Mouse (Mus musculus): ENCODE results near the gene Rbm33.

Gene Rbm33

DNA sequence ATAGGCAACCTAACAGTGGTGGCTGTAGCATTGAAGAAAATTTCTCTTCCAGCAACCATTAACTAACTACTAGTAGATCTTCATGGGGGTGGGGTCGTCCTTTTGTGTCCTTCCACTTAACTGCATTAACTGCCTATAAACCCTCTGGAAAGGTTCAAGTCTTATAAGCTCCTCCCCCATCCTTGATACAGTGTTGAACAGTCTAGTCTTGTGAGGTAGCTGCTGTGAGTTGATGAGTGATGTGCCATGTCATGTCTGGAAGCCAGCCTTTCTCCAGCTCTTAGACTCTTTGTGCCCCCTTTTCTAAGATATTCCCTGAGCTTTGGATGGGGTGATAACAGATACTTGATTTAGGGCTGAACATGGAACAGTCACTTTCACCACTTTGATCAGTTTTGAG, 7.5 kb downstream of the Rbm33 start:
- in situ Hi-C loops (cut with MboI) = no loop called here

DNA sequence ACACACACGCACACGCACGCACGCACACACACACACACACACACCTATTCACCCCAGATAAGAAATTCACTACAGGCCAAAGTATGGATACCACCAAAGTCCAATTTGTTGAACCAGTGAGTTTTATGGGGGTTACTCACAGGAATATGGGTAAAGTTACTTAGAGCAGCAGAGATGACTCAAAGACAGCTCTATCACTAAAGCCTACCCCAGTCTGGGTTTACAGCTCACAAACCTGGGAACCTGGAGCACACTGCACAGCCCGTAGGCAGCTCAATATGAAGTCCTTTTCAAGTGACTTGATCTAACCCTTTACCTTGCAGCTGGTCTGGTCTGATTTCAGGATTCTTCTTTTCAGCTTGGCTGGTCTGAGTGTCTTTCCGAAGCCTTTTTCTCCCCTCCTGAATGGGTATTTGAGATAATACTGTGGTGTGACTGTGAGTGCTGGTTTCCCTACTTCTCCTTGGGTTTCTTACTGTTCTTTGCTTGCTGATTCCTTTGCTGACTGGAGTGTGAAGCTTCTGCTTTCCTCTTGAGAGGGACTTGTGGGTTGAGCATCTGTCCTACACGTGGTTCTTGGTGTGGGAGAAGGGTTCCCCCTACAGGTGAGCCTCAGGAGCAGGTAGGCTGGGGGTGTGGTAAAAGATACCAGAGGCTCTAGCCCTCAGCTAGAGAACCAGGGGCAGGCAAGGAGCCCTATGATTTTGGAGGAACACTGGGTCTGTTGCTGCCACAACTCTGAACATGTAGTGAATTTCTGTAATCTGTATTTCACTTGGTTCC, 12.3 kb downstream of the Rbm33 start:
- in situ Hi-C loops (cut with MboI) = no loop called here

DNA sequence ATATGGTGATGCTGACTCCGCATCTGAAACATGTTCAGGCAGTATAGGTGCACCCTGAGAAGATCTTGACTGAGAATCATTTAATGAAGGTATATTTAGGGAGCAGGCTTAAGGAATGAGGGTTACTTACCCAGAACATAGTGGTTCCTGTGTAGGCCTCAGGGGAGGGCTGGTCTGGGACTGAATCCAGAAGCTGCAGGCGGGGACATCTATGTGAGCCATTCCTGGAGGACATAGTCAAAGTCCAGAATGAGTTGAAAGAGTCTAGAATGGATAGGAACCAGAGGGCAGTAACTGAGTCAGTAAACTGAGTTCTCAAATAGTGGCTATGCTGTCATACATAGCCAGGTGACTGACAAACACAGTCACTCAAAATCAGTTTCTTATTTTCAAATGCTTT, 16.8 kb downstream of the Rbm33 start:
- in situ Hi-C loops (cut with MboI) = no loop called here

DNA sequence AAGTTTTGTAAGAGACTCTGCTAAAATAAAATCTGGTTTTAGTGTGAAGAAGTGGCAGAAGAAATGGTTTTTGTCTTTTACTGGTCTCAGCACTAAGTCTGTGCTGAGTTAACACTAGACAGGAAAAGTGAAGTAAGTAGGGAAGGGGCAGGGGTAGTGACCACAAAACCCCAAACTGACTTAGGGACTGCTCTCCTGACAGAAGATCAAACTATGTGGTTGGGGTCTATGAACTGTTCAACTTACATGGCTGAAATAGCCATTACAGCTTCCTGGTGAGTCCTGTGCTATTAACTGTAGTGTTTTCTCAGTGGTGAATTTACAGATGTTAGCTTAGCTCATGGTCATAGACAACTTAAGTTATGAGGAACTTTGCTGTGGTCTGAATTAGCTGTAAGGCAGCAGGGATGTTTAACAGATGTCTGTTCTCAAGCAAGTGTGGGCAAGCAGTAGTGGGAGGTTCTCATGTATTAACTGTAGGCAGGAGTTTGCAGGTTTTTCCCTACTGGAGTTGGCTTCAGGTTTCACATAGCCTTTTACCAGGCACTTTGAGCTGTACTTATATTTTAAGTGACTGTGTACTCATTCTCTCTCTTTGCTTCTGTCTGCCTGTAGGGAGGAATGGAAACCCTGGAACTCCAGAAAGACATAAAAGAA, 35.1 kb downstream of the Rbm33 start:
- in situ Hi-C loops (cut with MboI) = no loop called here

DNA sequence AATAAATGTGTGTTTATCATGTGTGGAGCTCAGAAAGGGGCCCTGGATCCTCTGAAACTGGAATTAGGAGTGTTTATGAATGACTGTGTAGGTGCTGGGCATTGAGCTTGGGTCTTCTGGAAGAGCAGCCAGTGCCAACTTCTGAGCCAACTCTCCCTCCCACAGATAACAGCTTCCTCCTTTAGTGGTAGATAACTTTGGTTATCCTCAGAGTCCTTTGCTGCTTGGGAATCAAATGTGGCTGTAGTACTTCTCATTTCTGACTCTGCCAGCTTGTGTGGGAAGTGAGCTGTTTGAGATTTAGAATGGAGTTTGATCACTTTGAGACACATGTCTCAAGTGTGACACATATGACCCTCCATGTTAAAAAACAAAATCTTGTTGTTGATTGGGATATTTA, 38.7 kb downstream of the Rbm33 start:
- in situ Hi-C loops (cut with MboI) = no loop called here

DNA sequence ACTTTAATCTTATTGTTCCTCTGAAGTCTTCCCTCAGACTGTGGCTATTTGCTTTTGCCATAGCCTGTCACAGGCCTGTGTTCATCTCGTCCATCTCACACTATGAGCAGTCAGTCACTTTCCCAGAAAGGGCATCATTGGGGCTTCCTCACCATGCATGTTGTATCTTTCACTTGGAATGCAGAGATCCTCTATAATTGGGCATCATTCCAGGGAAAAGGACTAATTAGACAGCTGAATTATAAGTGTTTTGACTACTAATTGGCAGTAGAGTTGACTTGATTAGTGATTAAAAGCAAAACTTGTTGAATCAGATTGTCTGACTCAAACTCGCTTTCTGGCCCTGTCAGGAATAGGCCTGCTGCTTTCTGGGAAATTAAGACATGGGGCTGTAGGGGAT, 43.8 kb downstream of the Rbm33 start:
- in situ Hi-C loops (cut with MboI) = no loop called here

DNA sequence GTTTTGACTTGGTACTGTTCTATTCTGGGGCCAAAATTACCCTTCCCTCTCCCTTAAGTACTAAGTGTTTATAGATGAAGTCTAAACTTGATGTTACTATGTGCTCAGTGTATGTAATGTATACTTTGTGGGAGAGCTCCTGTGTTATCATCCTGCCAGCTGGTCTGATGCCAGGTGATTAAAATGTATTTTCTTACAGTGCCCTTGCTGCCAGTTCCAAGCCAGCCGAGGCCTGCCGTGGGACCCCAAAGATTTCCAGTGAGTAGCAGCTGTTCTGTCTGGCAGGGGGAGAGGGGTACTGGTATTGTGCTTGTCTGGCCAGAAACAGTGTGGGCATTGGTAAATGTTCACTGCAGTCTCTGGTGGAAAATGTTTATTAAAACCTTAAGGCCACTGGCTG, 51.1 kb downstream of the Rbm33 start:
- in situ Hi-C loops (cut with MboI) = no loop called here

DNA sequence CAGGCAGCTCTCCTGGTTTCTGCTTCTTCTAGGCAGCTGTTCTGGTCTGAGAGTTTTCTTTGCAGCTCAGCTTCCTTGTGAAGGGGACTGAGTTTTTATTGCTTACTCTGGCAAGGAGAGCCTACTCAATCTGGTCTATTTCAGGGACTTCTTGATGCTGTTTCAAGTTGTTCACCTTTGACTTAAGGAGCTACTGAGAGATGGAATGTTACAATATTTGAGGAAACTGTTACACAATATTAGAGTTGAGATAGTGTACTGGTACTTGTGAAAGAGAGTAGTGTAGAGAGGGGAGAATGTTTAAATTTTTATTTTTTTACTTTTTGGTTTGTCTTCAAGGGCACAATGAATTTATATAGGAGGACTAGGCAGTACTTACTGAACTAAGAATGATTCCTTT, 53.9 kb downstream of the Rbm33 start:
- in situ Hi-C loops (cut with MboI) = no loop called here

DNA sequence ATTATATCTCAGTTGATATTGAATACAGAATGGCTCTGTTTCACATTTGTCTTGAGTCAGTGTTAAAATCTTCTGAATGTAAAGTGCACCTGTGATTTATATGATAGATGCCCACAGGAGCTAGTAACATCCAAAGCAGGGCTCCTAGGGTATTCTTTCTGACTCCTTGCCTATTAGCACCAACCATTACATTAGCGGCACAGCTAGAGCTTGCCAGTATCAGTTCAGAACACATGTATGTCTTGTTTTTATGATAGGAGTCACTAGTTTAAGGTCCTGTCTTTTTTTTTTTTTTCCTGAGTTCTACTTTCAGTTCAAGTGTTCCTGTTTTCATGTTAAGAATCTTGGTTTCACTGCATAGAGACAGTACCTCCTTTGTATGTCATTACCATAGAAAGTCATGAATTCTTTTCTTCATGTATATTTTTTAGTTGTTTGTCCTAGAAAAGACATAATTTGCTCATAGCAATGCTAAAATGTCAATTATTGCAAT, 55.3 kb downstream of the Rbm33 start:
- in situ Hi-C loops (cut with MboI) = no loop called here

DNA sequence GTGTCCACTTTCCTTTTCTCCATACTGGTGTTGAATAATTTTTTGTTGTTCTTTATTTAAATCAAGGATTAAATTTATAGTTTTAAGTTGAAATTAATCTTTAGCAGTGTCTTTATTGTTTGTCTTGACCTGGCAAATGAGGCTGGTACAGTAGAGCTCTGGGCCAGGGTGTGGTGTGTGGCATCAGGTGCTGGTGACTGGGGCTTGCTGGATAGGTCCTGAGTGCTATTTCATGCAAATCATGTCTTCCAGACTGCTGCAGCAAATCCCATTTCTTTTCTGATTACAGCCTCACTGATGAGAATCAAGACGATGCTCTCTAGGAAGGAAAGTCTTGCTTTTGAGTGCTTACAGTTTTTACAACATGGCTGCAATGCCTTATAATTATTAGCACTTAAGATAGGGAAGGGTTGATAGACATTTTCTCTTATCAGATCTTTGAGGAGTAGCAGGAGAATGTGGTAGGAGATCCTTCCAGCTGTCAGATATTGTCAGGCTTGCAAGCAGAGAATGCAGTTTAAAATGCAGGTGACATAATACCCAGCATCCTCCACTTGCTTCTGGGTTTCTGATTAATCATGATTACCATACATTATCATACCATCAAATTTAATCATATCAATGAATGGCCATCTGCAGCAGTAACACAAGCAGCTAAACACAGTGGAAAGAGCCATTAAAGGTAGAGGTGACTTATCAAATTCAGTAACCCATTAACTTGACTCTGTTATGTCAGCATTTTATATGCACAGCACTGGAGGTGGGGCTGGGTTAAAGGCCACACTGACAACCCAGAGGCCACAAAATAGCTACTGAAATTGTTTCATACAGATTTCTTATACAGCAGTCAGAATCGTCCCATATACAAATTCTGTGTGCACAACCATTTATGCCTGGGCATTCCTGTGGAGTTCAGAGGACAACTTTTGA, 56.8 kb downstream of the Rbm33 start:
- in situ Hi-C loops (cut with MboI) = no loop called here

DNA sequence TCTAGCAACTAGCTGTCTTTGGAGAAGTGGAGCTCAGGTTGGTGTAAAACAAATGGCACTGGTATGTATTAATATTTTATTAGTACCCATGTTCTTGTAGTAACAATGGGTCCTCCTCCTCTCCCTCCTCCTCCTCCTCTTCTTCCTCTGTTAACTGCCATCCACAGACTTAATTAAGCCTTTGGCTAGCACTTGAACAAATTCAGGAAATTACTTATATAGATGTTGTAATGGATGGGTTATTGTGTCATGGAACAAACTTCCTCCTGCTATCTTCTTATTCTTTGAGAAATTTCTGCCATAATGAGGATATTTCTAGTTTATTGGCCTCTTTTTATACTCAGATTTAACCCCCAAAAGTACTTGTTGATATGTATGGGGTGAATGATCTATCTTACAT, 60.4 kb downstream of the Rbm33 start:
- in situ Hi-C loops (cut with MboI) = no loop called here

DNA sequence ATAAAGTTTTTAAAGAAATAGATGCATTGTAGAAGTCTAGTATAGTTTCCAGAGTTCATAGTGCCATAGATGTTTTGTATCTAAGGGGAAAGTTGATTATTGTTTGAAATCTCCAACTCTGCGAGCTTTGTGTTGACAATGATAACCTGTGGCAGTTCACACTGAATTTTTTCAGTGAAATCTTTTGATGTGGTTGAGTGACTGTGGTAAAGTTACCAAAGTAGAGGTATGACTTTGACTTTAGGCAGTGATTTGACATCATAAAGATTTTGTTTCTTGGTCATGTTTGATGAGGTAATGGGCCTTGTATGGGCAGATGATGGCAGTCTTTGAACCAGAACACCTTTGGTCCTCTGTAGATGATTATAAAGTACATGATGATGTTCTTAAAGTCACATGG, 65.4 kb downstream of the Rbm33 start:
- in situ Hi-C loops (cut with MboI) = no loop called here

DNA sequence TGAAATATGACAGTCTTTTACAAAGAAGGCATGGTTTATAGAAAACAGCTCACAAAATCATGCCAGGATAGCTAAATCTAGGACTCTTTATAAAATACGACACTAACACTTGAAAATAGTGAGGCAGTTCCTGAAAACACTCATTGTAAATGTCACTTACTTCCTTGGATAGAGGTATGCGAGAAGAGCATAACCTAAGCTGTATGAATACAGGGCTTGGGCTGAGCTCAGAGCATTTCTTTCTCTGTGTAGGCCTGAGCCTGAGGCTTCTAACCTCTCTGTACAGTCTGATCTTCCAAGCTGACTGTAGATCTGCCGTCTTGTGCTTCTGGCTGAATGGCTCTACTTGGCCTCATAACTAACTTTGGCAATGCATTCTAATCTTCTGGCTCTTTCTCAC, 69.9 kb downstream of the Rbm33 start:
- in situ Hi-C loops (cut with MboI) = no loop called here

DNA sequence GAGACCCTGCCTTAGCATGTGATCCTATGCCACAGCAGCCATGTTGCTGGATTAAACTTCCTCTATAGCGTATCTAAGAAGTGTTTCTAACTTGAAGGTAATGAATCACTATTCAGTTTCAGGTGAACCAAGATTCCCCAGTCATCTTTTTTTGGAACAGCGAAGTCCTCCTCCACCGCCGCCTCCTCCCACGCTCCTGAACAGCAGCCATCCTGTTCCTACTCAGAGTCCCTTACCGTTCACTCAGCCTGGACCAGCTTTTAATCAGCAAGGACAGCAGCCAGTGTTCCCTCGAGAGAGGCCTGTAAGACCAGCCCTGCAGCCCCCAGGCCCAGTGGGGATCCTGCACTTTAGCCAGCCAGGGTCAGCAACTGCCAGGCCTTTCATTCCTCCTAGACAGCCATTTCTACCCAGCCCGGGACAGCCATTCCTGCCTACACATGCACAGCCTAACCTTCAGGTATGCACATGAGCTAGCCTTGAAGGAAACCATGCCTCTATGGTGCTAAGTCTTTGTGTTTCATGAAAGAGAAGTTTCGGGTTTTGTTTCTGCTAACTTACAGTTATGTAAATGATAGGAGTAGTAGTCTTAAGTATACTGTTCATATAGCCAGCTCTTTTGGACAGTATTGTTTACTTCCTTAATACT, 70.7 kb downstream of the Rbm33 start:
- in situ Hi-C loops (cut with MboI) = no loop called here

DNA sequence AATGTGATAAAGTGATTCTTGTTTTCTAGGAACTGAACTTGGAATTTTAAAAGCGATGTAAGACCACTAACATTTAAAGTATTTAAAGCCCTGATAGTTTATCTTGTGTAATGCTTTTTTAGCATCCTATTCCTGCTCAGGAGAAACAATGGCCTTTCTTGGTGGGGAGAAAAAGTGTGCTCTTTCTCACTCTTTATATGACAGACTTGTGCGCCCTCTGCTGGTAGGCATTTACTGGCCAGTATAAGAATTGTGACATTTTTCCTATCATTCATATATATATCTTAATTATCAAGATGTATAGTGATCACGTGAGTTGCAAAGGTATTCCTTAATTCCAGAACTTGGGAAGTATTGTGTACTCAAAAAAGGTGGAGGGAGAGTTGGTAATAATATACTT, 71.3 kb downstream of the Rbm33 start:
- in situ Hi-C loops (cut with MboI) = no loop called here

DNA sequence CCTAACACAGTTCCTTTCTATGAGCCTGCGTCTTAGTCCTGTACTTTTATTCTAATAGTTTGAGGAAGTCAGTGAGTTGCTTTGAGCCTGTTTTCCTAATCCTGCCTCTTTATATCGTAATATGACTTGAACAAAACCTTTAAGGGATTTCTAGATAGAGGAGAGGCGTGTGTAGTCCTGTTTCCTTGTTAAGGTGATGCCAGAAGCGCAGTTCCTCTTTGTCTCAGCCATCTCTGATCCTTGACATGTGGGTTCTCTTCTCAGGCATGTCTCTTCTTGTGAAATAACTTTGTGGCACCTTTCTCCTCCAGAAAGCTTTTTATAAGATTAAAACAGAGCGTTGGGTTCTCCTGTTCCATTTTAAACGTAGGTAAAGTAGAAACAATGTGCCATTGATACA, 73.3 kb downstream of the Rbm33 start:
- in situ Hi-C loops (cut with MboI) = no loop called here

DNA sequence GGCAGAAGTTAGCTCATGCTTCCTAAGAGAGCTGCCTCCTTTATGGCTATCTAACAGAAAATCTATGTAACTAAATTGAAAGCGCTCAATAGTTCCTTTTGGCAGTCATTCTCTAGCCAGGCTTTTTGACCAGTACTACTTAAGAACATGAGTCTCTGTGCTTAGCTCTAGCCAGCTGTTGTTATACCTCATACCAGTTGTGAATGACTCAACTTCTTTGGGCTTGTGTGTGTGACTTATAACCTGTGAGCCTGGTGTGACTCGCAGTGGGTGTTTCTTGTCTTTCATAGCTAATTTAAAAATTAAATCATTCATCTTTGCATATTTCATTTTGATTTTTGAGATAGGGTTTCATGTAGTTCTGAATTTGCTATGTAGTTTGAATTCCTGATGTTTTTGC, 80.4 kb downstream of the Rbm33 start:
- in situ Hi-C loops (cut with MboI) = no loop called here

DNA sequence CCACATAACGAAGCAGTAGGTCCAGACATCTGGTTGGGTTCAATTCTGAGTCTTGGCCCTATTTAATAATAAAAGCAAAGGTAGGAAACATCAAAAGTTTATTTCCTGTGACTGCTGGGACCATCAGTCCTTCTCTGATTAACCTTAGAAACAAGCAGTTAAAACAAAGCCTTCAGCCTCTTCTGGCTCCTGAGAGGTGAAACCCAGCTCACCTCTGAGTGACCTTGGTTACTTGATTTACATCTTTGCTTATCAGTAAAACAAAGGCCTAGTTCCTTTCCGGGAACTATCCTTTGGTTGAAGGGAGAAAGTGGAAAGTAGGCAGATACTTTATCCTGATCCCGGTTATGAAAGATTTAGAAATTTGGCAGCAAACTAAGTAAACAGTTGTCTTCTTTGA, 81.8 kb downstream of the Rbm33 start:
- in situ Hi-C loops (cut with MboI) = no loop called here

DNA sequence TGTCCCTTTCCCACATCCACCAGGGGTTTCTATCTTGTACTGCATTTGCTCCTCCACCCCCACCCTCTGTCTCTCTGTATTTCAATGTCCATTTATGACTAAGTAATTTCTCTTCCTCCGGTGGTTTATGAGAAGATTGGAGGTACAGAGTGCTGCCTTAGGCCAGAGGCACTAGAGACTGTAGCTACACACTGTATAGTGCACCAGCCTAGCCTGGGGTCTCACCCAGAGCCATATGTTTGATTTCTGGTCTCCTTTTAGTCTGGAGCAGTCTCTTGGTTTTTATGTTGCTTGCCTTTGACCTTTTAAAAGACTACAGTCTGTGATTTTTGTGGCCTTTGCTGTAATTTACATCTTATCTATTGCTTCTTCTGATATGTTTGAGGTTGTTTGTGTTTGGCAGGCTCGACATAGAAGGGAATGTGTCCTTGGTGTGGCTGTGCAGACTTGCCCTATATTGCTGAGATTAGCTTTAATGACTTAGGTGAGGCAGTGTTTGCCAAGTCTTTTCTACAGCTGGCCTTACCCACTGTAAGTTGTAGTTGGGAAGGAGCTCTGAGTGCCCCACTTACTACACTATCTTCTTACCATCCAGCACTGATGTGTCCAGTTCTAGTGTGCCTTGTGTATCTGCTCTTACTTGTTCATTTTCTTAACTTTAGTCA, 82.7 kb downstream of the Rbm33 start:
- in situ Hi-C loops (cut with MboI) = no loop called here

DNA sequence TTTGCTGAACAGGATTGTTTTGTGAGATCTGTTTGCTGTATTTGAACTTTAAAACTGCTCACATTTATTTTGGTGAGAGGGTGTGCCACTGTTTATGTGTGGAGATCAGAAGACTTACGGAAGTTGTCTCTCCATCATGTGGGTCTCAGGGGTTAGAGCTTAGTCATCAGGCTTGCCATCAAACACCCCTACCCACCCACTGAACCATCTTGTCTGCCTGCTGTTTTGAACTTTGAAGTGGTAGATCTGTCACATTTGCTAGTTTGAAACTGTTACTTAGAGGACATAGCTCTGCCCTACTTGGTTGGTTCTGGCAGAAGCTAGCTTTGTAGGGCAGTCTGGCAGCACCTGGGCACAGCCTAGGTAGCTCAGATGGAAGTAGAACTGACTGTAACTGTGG, 85.8 kb downstream of the Rbm33 start:
- in situ Hi-C loops (cut with MboI) = no loop called here

DNA sequence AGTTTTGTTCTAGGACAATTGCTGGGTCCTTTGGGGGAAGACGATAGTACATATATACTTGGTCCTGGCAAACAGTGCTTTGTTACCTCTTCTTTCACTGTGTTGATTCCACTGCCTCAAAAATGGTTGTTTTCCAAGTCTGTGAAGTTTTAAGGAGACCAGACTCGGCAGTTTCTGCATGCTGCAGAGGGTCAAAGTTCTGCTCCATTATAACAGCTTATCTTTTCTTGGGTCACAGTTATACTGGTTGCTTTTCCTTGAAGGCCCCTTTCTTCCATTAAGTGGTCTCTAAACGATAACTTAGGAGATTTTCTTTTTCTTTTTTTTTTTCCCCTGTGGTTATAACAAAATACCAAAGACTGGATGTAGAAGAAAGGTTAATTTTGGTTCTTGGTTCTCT, 89.7 kb downstream of the Rbm33 start:
- in situ Hi-C loops (cut with MboI) = no loop called here
